Mouse (Mus musculus): ENCODE results near the gene Map1a.

- TF ChIP-seq EP300 (optimal IDR thresholded peaks at IDR 0.05) (no peak), CTCF (IDR thresholded peaks at IDR 0.05; ENCODE audit: low read depth) (no peak)
These were observed 40.1 kb downstream of the Map1a start for GRCm38 (mm10) chr2:121329492-121329891.
